ENCODE assay signal across 8 mouse cellular contexts in genomic region chr4:74251348-74252244, GRCm38 (mm10). TPM values are rescaled to one million over a fixed set of nuclear protein-coding genes. Genes with fewer than 3 reads are reported as not detected.
DNase-seq lines count a peak whose midpoint lies in the region; ATAC-seq lines count a peak whose summit lies in the region.

No protein-coding gene starts in this region.

- H3K4me2 ChIP-seq in hindbrain, embryonic 14.5 days (replicated peaks) = peak overlapping the region; percentile 55

- no peaks in the 10 kb centered on the region for H3K27me3 ChIP-seq in hindbrain, embryonic 14.5 days (ENCODE audit: control insufficient read depth, insufficient read depth, low read length)

- H3K27ac ChIP-seq in hindbrain, embryonic 14.5 days = peak overlapping the region; percentile 91

- peak; percentile 98 for ATAC-seq in hindbrain, embryonic 14.5 days (ENCODE audit: low FRiP score)

- no peaks in the 10 kb centered on the region for H3K9me3 ChIP-seq in hindbrain, embryonic 14.5 days (ENCODE audit: control insufficient read depth, low read length)

- peak overlapping the region; percentile 93 for H3K9ac ChIP-seq in hindbrain, embryonic 14.5 days

- H3K4me3 ChIP-seq in hindbrain, embryonic 14.5 days (replicated peaks; ENCODE audit: low read length) = peak overlapping the region; percentile 96

- peaks cover 13% of the 10 kb centered on the region for H3K4me1 ChIP-seq in hindbrain, embryonic 14.5 days (replicated peaks; ENCODE audit: control insufficient read depth, insufficient read depth, low read length)

- DNase-seq in R1 (ENCODE audit: low read depth, low spot score) = peak; percentile 96
- peak; percentile 97 to 98 for DNase-seq in cerebellum, postnatal 25 days
- DNase-seq in frontal cortex, postnatal 25 days (ENCODE audit: low spot score in 2 of 2) = peak; percentile 95 to 97
- DNase-seq in hindbrain, embryonic 14.5 days (ENCODE audit: low spot score) = peak; percentile 96
- peak; percentile 97 to 98 for DNase-seq in layer of hippocampus, postnatal 36 days
- peak; percentile 98 for DNase-seq in lung, postnatal 36 days
- peak; percentile 98 for DNase-seq in retina, postnatal 1 day
- peak; percentile 92 to 96 for DNase-seq in urinary bladder, adult 18-20 months (ENCODE audit: low spot score in 2 of 2)

- H3K36me3 ChIP-seq in hindbrain, embryonic 14.5 days (replicated peaks; ENCODE audit: control insufficient read depth, insufficient read depth) = no peaks in the 10 kb centered on the region

- WGBS in hindbrain, embryonic 14.5 days = under 1% methylated on average over 63 of the region's 68 CpGs

RNA-seq across cellular contexts. Expression of gene Kdm4c, which starts 9.3 kb away (rescaled TPM):
- polyA plus RNA-seq in hindbrain, embryonic 14.5 days (2014; fragmentation: Nextera tagmentation; extraction: Ambion mirVana) = 19.4 and 19.8 TPM in 2 replicates
- total RNA-seq in layer of hippocampus, postnatal 36 days (2021) = 10 to 100 TPM; 25.3 to 26.4 TPM

Comparison
In these comparisons a context has a peak if more than half of its experiments do, and no peak if none do; other contexts are left out.
1. Peak in every context shown above with its lines: DNase-seq, ATAC-seq, H3K4me3 ChIP-seq and H3K27ac ChIP-seq.